Mouse (Mus musculus) ovary, postnatal 14 days (tissue): ENCODE measurements around the gene Suv39h1.
A peak's percentile ranks its signal among the peaks of the same experiment; 100 is the strongest.
"Not testable (repeated sequence)": the region's sequence is repeated elsewhere in the genome, so short reads cannot be mapped to it uniquely, and the experiment has no call there.

Source experiments
- DNase-seq: peaks from one replicate; pipeline ENCODE4 v3.0.0; 2022; ENCODE audit warnings: low spot score

Suv39h1 gene

GRCm38 (mm10) chrX:8026811-8027210, 47.7 kb downstream of the Suv39h1 start:
- DNase-seq: no peak

GRCm38 (mm10) chrX:8024795-8025194, 49.8 kb downstream of the Suv39h1 start:
- DNase-seq: no peak

DNA sequence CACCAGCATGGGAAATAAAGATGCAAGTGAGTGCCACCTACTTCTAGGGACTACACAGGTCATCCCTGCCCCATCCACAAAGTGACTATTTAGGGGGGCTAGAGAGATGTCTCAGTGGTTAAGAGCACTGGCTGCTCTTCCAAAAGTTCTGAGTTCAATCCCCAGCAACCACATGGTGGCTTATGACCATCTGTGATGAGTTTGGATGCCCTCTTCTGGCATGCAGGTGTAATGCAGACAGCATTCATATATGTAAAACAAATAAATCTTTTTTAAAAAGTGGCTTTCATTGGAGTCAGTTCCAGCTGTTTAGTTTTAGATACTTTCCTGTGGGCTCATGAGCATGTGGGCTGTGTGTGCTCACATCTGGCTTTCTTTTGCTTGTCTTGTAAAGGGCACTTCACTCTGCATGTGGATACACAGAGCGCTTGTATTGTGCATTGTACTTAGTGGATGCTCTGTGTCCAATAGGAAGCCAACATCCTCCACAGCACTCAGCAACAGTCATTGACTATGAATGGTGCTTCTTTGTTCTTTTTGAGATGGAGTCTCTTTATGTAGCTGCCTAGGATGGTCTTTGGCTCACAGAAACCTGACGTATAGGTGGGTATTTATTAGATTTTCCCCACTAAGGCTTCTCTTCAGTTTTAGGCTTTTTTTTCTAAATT, 54.3 kb downstream of the Suv39h1 start:
- DNase-seq: no peak

- no peak for DNase-seq
Measured at GRCm38 (mm10) chrX:8018286-8018685, 56.3 kb downstream of the Suv39h1 start, which contains the start of gene Glod5. TSS of gene Glod5 (minus strand) at chrX:8018492.

DNA sequence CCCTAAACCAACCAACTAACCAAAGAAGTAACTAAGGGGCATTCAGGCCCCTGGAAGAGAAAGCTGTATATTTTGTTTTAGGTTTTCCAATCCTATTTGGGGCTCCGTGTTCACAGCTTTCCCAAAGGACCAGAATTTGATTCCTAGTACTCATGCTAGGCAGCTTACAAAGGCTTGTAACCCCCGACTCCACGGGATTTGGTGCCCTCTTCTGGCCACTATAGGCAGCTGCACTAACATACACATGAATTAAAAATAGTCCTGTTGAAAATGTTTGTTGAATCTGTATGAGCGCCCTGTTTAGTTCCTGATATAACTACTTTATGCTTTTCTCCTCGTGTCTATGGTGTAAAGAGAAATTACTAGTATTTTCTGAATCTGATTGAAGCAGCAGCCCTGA, 57.4 kb downstream of the Suv39h1 start:
- peak; percentile 10 for DNase-seq

- DNase-seq: not testable (repeated sequence)
Measured at GRCm38 (mm10) chrX:8015675-8016074, 58.9 kb downstream of the Suv39h1 start.

DNA sequence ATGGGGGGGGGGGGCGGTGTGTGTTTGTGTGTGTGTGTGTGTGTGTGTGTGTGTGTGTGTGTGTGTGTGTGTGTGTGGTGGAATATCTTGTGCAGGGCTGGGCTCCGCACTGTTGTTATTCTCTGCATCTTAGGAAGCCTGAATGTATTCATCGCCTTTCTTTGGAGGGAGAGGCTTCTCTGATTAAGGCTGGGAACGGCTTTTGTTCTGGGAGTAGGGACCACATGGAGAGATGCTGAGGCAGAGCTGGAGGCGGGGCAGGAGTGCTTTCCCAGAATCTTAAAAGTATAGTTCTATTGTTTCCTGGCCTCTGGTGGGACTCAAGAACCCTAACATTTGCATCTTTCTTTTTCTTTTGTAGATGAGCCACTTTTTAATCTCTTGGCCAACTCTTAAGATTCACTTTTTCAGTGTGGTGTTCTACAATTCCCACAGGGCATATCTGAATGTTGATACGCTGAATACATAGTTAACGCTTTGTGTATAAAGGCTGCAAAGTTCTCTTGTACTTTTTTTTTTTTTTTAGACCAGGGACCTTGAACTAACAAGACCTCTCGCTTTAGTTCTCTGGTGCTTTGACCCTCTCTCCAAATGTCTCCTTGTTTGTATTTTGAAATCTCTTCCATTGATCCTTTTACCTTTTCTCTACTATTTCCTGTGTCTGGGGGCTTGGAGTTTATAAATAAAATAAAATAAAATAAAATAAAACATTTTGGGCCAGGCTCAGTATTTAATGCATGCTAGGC, 60.8 kb downstream of the Suv39h1 start:
- no peak for DNase-seq

- no peak for DNase-seq
Measured at GRCm38 (mm10) chrX:8013157-8013556, 61.4 kb downstream of the Suv39h1 start.
